Mouse (Mus musculus) midbrain, postnatal 0 days (tissue): Measurements from ENCODE around the gene Itpr1. TPM values are rescaled to one million over a fixed set of nuclear protein-coding genes. Genes with fewer than 3 reads are reported as not detected.

Source experiments
- ATAC-seq: fragments of 200-750 bp; cut with Nextera tagmentation; 2 replicates; pipeline ENCODE4 v1.8.0; 2017; ENCODE audit warnings: moderate number of reproducible peaks, mild to moderate bottlenecking, moderate TSS enrichment, moderate library complexity; ENCODE audit not compliant: low FRiP score
- DNase-seq: peaks from one replicate; pipeline ENCODE4 v3.0.0-alpha.2; 2015; ENCODE audit warnings: low spot score
- H3K27ac ChIP-seq: fragments of 300-500 bp; sonication (generic); 2 replicates; pipeline ENCODE4 v1.5.1; 2014; ENCODE audit warnings: low read depth, mild to moderate bottlenecking, low read length, mixed read lengths
- H3K27me3 ChIP-seq: fragments of 300-500 bp; sonication (generic); 2 replicates; pipeline ENCODE4 v1.6.1; 2014; ENCODE audit warnings: low read length, control low read depth, mixed read lengths; ENCODE audit not compliant: insufficient read depth
- H3K36me3 ChIP-seq: fragments of 300-500 bp; sonication (generic); 2 replicates; pipeline ENCODE4 v1.6.1; 2014; ENCODE audit warnings: low read length, control low read depth, mixed read lengths; ENCODE audit not compliant: insufficient read depth
- H3K4me1 ChIP-seq: fragments of 300-500 bp; sonication (generic); 2 replicates; pipeline ENCODE4 v1.6.1; 2014; ENCODE audit warnings: mild to moderate bottlenecking, control low read depth, antibody characterized with exemption, low read length, mixed read lengths; ENCODE audit not compliant: insufficient read depth
- H3K4me2 ChIP-seq: fragments of 300-500 bp; sonication (generic); 2 replicates; pipeline ENCODE4 v1.6.1; 2014; ENCODE audit warnings: low read depth, mild to moderate bottlenecking, low read length, mixed read lengths; ENCODE audit not compliant: poor library complexity, severe bottlenecking
- H3K4me3 ChIP-seq: fragments of 300-500 bp; sonication (generic); 2 replicates; pipeline ENCODE4 v1.5.1; 2014; ENCODE audit warnings: low read depth, mild to moderate bottlenecking, low read length, moderate library complexity
- H3K9ac ChIP-seq: fragments of 300-500 bp; sonication (generic); replicated peaks from 2 replicates; pipeline ENCODE4 v1.6.1; 2014; ENCODE audit warnings: mild to moderate bottlenecking, low read length, moderate library complexity, mixed read lengths; ENCODE audit not compliant: poor library complexity, severe bottlenecking
- H3K9me3 ChIP-seq: fragments of 300-500 bp; sonication (generic); 2 replicates; pipeline ENCODE4 v1.6.1; 2016; ENCODE audit warnings: low read length, control low read depth
- CTCF ChIP-seq: IDR thresholded peaks from 2 replicates; pipeline ENCODE4 v1.5.1; 2016; ENCODE audit warnings: antibody characterized with exemption, mild to moderate bottlenecking
- WGBS: fragments of 180-500 bp; shearing (Covaris S2); extraction: QIAGEN DNeasy Blood & Tissue Kit; methylation state at CpG from one replicate; pipeline ENCODE4 v1.1.7; 2014; 5-methylcytosine and 5-hydroxymethylcytosine counted together
- polyA plus RNA-seq: library from polyadenylated mRNA; unstranded; fragments of >200 nt; fragmentation: Nextera tagmentation; extraction: Ambion mirVana; gene quantifications from 2 replicates; pipeline ENCODE4 v1.2.1, GENCODE M21; 2015
- total RNA-seq: library from RNA; depleted of rRNA; stranded (reverse); fragments of >200 nt; gene quantifications from 2 replicates; pipeline ENCODE4 v1.2.3, GENCODE M21; 2014

Gene Itpr1
- total and polyA plus RNA-seq, 2 experiments from 2014 or later, result 3.3 to 23.2 TPM

DNA sequence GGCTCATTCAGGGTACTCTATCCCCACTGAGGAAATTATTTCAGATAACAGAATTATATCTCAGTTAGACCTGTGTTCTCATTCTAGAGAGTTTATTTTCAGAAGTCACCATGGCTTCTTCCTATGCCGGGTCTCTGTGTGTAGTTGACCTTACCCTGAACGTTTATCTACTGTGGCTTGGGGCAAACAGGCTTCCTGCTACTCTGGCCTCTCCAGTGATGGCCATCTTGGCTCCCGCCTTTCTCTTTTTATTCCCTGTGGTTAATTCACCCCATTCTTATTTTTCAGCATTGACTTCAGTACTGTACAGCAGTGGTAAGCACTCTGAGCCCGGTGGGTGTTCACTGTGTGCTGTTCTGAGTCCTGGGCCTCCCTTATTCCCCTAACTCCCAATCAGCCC lies 25.1 kb downstream of the Itpr1 start:
- 80% methylated on average over 4 of the region's 4 CpGs for WGBS
- Histone ChIP-seq H3K9me3 (no peaks in the 10 kb centered on the region), H3K27ac (no peak overlapping the region), H3K4me1 (no peaks in the 10 kb centered on the region; the same call in 1 of the 2 replicates), H3K4me2 (no peak overlapping the region), H3K36me3 (no peaks in the 10 kb centered on the region), H3K9ac (no peak overlapping the region), H3K4me3 (no peak overlapping the region), H3K27me3 (no peaks in the 10 kb centered on the region)
- DNase-seq (no peak), ATAC-seq (no peak)
- no peak for TF ChIP-seq CTCF

DNA sequence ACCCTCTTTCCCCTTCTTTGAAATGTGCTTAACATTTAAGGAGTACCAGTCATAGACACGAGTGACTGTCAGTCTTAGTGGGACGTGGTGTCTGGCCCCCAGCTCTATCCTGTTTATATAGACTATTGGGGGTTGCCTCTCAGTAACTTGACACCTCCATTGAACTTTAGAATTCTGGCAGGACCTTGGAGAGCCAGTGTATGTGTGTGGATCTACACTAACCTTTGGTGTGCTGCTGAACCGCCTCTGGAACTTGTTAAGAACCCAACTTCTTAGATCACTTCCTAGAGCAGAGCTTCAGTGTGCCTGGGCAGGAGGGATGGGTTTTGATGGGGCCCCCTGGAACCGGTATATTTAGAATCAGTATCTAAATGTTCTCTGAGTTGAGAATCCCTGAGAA lies 26.2 kb downstream of the Itpr1 start:
- Histone ChIP-seq H3K9me3 (no peaks in the 10 kb centered on the region), H3K27me3 (no peaks in the 10 kb centered on the region), H3K36me3 (no peaks in the 10 kb centered on the region), H3K27ac (no peak overlapping the region), H3K4me1 (no peaks in the 10 kb centered on the region; the same call in 1 of the 2 replicates), H3K9ac (no peak overlapping the region), H3K4me2 (no peak overlapping the region), H3K4me3 (no peak overlapping the region)
- ATAC-seq (no peak), DNase-seq (no peak)
- 65% methylated on average over 4 of the region's 4 CpGs for WGBS
- TF ChIP-seq CTCF, result no peak

DNA sequence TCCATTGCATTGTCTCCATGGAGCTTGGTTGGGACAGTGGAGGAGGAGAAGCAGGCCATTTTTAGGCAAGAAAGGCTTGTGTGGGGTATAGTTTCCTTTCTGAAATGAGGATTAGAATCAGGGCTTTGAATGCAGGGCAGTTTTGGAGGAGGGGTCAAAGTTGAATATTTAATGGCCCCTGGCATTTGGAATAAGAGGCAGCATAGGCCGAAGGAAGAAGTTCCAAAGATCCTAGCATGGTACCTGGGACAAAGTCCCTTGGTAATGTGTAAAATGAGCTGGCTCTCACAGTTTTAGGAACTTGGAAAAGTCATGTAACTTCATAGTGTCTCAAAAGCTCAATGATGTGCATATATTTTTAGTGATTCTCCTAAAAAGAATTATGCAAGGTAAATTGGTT lies 27.1 kb downstream of the Itpr1 start:
- WGBS, result 85% methylated on average over 1 of the region's 1 CpGs
- no peaks in the 10 kb centered on the region for H3K27me3 ChIP-seq
- H3K4me1 ChIP-seq, result no peaks in the 10 kb centered on the region; the same call in 1 of the 2 replicates
- no peak overlapping the region for H3K4me2 ChIP-seq
- no peak for TF ChIP-seq CTCF
- H3K27ac ChIP-seq, result no peak overlapping the region
- no peaks in the 10 kb centered on the region for H3K9me3 ChIP-seq
- DNase-seq, result no peak
- no peaks in the 10 kb centered on the region for H3K36me3 ChIP-seq
- H3K4me3 ChIP-seq, result no peak overlapping the region
- ATAC-seq, result no peak
- H3K9ac ChIP-seq, result no peak overlapping the region

DNA sequence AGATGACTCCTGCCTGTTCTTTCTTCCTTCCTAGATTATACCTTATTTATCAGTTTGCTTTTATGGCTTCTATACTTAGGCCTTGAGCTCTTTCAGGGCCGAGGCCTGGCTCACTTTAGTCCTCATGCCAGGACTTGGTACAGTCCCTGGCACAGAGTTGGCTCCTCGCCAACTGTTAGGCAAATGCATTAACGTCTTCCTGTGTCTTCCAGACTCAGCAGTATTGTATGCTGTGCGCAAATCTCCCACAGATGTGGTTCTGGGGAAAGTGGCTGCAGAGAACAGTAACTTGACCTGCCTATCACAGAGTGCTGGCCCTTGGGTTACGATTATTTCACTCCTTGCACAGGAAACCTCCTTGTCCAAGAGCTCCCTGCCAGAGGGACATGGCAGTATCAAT lies 27.9 kb downstream of the Itpr1 start:
- Histone ChIP-seq H3K4me1 (no peaks in the 10 kb centered on the region; the same call in 1 of the 2 replicates), H3K4me3 (no peak overlapping the region), H3K4me2 (no peak overlapping the region), H3K9ac (no peak overlapping the region), H3K27ac (no peak overlapping the region), H3K27me3 (no peaks in the 10 kb centered on the region), H3K36me3 (no peaks in the 10 kb centered on the region), H3K9me3 (no peaks in the 10 kb centered on the region)
- DNase-seq (peak; percentile 33), ATAC-seq (no peak)
- WGBS, result 70% methylated on average over 5 of the region's 5 CpGs
- no peak for TF ChIP-seq CTCF

DNA sequence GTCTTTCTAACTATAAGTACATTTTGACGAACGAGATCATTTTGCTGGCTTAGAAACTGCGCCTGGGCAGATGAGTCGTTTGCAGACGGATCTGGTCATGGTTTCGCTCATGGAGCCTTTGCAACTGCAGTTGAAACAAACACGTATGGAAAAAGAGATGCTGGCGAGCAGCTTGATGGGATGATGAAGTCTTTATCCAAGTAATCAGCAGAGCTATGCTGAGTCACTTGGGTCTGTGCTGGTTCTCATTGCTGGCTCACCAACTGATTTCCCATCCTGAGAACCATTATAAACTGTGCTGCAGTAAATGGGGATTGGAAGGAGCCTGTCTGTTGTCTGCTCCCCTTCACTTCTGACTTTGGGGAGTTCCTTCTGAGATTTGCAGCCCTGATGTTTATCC lies 31.7 kb downstream of the Itpr1 start:
- H3K4me2 ChIP-seq, result no peak overlapping the region
- no peak overlapping the region for H3K4me3 ChIP-seq
- DNase-seq, result no peak
- H3K27ac ChIP-seq, result no peak overlapping the region
- H3K27me3 ChIP-seq, result no peaks in the 10 kb centered on the region
- H3K4me1 ChIP-seq, result peaks cover 12% of the 10 kb centered on the region; the same call in 1 of the 2 replicates
- H3K36me3 ChIP-seq, result no peaks in the 10 kb centered on the region
- WGBS, result 94% methylated on average over 8 of the region's 8 CpGs
- no peak for ATAC-seq
- no peak for TF ChIP-seq CTCF
- no peak overlapping the region for H3K9ac ChIP-seq
- H3K9me3 ChIP-seq, result no peaks in the 10 kb centered on the region

DNA sequence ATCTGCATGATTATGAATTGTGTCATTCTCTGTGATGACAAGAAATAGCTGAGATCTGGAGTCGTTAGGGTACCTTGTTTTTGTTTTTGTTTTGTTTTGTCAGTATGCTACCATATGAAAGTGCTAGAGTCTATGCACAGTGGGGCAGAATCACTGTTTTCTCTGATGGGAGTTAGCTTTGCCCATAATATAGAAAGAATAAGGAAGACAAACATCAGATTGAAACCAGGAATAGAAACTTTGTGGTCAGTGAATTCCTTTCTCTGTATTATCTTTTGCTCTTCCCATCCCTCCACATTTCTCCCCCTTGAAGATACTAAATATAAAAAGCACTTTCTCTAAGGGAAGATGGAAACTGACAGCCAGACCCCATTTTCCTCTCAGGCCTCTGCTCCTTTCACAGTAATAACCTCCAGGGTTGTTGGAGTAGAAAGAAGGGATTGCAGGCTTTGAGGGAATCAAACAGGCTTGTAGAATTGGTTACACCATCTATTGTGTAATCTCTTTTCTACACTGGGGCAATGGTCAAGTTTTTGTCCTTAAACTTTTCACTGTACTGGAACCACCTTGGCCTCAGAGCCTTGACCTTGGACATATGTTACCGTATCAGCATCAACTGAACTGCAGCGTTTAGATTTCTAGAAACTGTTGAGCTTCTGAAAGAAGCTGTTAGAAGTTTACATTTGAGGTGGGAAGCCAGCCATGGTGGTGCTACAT lies 33.6 kb downstream of the Itpr1 start:
- TF ChIP-seq CTCF, result no peak
- WGBS, result 88% methylated on average over 3 of the region's 3 CpGs
- no peak overlapping the region for H3K9ac ChIP-seq

More for the DNA sequence above, 33.6 kb downstream of the Itpr1 start:
- H3K36me3 ChIP-seq, result no peaks in the 10 kb centered on the region
- no peak overlapping the region for H3K4me3 ChIP-seq
- no peaks in the 10 kb centered on the region for H3K27me3 ChIP-seq
- no peak overlapping the region for H3K4me2 ChIP-seq
- H3K27ac ChIP-seq, result no peak overlapping the region
- ATAC-seq (no peak), DNase-seq (no peak)
- peaks cover 12% of the 10 kb centered on the region; the same call in 1 of the 2 replicates for H3K4me1 ChIP-seq
- no peaks in the 10 kb centered on the region for H3K9me3 ChIP-seq
